Mouse (Mus musculus) cerebral cortex, adult 2 months (tissue): ENCODE data around the gene Asns.

Source experiments
- WGBS: fragments of 180-500 bp; shearing (Covaris S2); methylation state at CpG from one replicate; pipeline ENCODE4 v1.1.7; 2018; 5-methylcytosine and 5-hydroxymethylcytosine counted together

The Asns gene

GRCm38 (mm10) chr6:7692884-7693585, at the start of gene Asns:
TSS of gene Asns (minus strand) at chr6:7693254.
- WGBS: under 1% methylated on average over 51 of the region's 51 CpGs

- 70% methylated on average over 3 of the region's 3 CpGs for WGBS
Observed at GRCm38 (mm10) chr6:7741721-7742120, 48.7 kb upstream of the Asns start.

- 90% methylated on average over 2 of the region's 2 CpGs for WGBS
Observed at GRCm38 (mm10) chr6:7737842-7738241, 44.8 kb upstream of the Asns start.

GRCm38 (mm10) chr6:7732754-7733708, 40.0 kb upstream of the Asns start:
- WGBS: 24% methylated on average over 12 of the region's 12 CpGs

- 91% methylated on average over 6 of the region's 6 CpGs for WGBS
Observed at GRCm38 (mm10) chr6:7732097-7732496, 39.0 kb upstream of the Asns start.

- whole genome bisulfite sequencing: 67% methylated on average over 2 of the region's 2 CpGs
Observed at GRCm38 (mm10) chr6:7729128-7729527, 36.1 kb upstream of the Asns start.

GRCm38 (mm10) chr6:7728241-7728640, 35.2 kb upstream of the Asns start:
- 91% methylated on average over 5 of the region's 5 CpGs for WGBS

GRCm38 (mm10) chr6:7716236-7716635, 23.2 kb upstream of the Asns start:
- 49% methylated on average over 4 of the region's 4 CpGs for WGBS

- 81% methylated on average over 2 of the region's 2 CpGs for WGBS
Observed at GRCm38 (mm10) chr6:7714230-7714629, 21.2 kb upstream of the Asns start.

- WGBS: 76% methylated on average over 3 of the region's 3 CpGs
Observed at GRCm38 (mm10) chr6:7711837-7712330, 18.8 kb upstream of the Asns start.

GRCm38 (mm10) chr6:7708246-7708645, 15.2 kb upstream of the Asns start:
- 72% methylated on average over 3 of the region's 3 CpGs for WGBS

- WGBS: 85% methylated on average over 1 of the region's 1 CpGs
Observed at GRCm38 (mm10) chr6:7706796-7707195, 13.7 kb upstream of the Asns start.

GRCm38 (mm10) chr6:7697999-7698699, 5.1 kb upstream of the Asns start:
- 76% methylated on average over 6 of the region's 6 CpGs for WGBS

- WGBS: 78% methylated on average over 4 of the region's 4 CpGs
Observed at GRCm38 (mm10) chr6:7697077-7697643, 4.1 kb upstream of the Asns start.

GRCm38 (mm10) chr6:7696641-7697040, 3.6 kb upstream of the Asns start:
- 66% methylated on average over 3 of the region's 3 CpGs for WGBS

GRCm38 (mm10) chr6:7695901-7696300, 2.8 kb upstream of the Asns start:
- 89% methylated on average over 4 of the region's 4 CpGs for WGBS

- WGBS: 70% methylated on average over 5 of the region's 5 CpGs
Observed at GRCm38 (mm10) chr6:7693666-7694065, 612 bp upstream of the Asns start.

- WGBS: under 1% methylated on average over 12 of the region's 12 CpGs
Observed at GRCm38 (mm10) chr6:7692451-7692850, 603 bp downstream of the Asns start.

- 40% methylated on average over 15 of the region's 15 CpGs for WGBS
Observed at GRCm38 (mm10) chr6:7692037-7692436, 1.0 kb downstream of the Asns start.

- WGBS: 88% methylated on average over 9 of the region's 9 CpGs
Observed at GRCm38 (mm10) chr6:7690456-7690855, 2.6 kb downstream of the Asns start.

- 95% methylated on average over 12 of the region's 12 CpGs for WGBS
Observed at GRCm38 (mm10) chr6:7689180-7689579, 3.9 kb downstream of the Asns start.

- 87% methylated on average over 2 of the region's 2 CpGs for WGBS
Observed at GRCm38 (mm10) chr6:7686047-7686446, 7.0 kb downstream of the Asns start.
